Mouse (Mus musculus): ENCODE data around the gene Siah1b. TPM values are rescaled to one million over a fixed set of nuclear protein-coding genes. Genes with fewer than 3 reads are reported as not detected.
A peak's percentile ranks its signal among the peaks of the same experiment; 100 is the strongest.

Gene Siah1b
- polyA plus RNA-seq, 1 experiment from 2014 or later: 52.5 TPM

DNA sequence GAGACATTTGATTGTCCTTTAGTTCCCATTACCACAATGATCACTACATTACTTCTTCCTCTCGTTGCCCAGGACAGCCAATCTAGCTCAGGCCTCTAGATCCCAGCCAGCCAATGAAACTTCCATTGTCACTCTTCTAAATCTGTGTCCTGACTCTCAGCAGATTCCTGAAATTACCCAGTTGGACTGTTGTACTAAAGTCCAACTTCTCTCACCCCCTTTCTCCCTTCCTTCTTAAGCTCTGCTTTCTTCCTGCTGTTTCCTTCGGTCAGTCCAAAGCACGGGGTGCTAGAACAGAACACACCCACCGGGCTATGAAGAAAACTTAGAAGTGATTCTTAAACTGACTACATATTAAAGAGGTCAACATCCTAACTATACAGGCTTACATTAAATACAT is 7.3 kb downstream of the Siah1b start:
- Histone ChIP-seq H3K27me3 (ENCODE audit: poor library complexity, severe bottlenecking) (peaks cover 30% of the 10 kb centered on the region), H3K36me3 (replicated peaks) (peaks cover 33% of the 10 kb centered on the region), H3K27ac (no peak overlapping the region), H3K9me3 (no peaks in the 10 kb centered on the region), H3K4me3 (no peak overlapping the region), H3K4me1 (no peaks in the 10 kb centered on the region)
- no peak for DNase-seq (ENCODE audit: extremely low spot score, low spot score)
- 83% methylated on average over 4 of the region's 4 CpGs for WGBS

GRCm38 (mm10) chrX:164066185-164066584 is 10.1 kb downstream of the Siah1b start:
- Histone ChIP-seq H3K9me3 (no peaks in the 10 kb centered on the region), H3K4me3 (no peak overlapping the region), H3K27me3 (ENCODE audit: poor library complexity, severe bottlenecking) (peaks cover 38% of the 10 kb centered on the region), H3K4me1 (no peaks in the 10 kb centered on the region), H3K36me3 (replicated peaks) (peaks cover 7% of the 10 kb centered on the region), H3K27ac (no peak overlapping the region)
- WGBS: 12% methylated on average over 2 of the region's 2 CpGs
- peak; percentile 41 for DNase-seq (ENCODE audit: extremely low spot score, low spot score)

DNA sequence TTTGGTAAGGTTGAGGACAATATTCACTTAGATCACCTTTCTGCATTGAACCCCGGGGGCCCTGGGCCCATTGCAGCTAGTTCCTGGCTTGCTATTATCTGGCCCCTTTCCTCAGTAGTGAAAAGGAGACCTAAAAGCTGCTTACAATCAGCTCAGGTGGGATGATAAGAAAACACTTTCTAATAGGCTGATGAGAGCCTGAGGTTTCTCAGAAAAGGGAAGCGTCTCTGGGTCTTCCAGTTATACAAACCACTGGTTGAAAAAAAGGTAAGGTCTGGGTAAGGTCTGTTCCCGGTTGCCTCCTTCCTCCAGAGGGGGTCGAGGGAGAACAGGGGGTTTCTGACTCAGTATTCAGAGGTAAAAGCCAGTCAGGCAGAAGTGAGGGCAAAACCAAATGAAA is 17.2 kb downstream of the Siah1b start:
- no peak for DNase-seq (ENCODE audit: extremely low spot score, low spot score)

DNA sequence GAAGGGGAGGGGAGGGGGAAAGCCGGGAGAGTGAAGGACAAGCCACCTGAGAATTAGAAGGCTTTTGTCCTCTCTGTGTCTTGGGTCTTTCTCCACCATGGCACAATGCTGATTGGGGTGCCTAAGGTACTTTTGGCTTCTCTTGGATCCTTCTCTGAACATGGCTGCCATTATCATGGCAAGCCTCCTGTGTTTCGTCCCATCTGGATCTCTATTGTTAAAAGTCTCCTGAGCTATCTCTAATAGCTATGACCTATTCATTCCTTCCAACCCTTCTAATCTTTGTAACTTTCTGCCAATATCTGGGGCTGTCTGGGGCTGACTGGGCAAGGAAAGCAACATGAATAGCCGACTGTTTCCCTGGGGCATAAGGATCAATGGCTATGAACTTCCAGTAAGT is 17.8 kb downstream of the Siah1b start:
- Histone ChIP-seq H3K27me3 (ENCODE audit: poor library complexity, severe bottlenecking) (peaks cover 93% of the 10 kb centered on the region), H3K4me1 (no peaks in the 10 kb centered on the region), H3K4me3 (no peak overlapping the region), H3K27ac (no peak overlapping the region), H3K36me3 (replicated peaks) (no peaks in the 10 kb centered on the region), H3K9me3 (no peaks in the 10 kb centered on the region)
- no peak for DNase-seq (ENCODE audit: extremely low spot score, low spot score)
- 74% methylated on average over 3 of the region's 3 CpGs for WGBS

More for the DNA sequence above, 17.2 kb downstream of the Siah1b start:
- no peak overlapping the region for H3K27ac ChIP-seq
- 64% methylated on average over 4 of the region's 4 CpGs for WGBS
- no peaks in the 10 kb centered on the region for H3K9me3 ChIP-seq
- H3K36me3 ChIP-seq (replicated peaks): no peaks in the 10 kb centered on the region
- H3K4me1 ChIP-seq: no peaks in the 10 kb centered on the region
- H3K4me3 ChIP-seq: no peak overlapping the region
- H3K27me3 ChIP-seq (ENCODE audit: poor library complexity, severe bottlenecking): peaks cover 93% of the 10 kb centered on the region

- no peak for DNase-seq (ENCODE audit: extremely low spot score, low spot score)
- no peak overlapping the region for H3K4me3 ChIP-seq
- no peak overlapping the region for H3K27ac ChIP-seq
- no peaks in the 10 kb centered on the region for H3K4me1 ChIP-seq
- H3K36me3 ChIP-seq (replicated peaks): no peaks in the 10 kb centered on the region
- peaks cover 69% of the 10 kb centered on the region for H3K27me3 ChIP-seq (ENCODE audit: poor library complexity, severe bottlenecking)
- WGBS: 86% methylated on average over 4 of the region's 4 CpGs
- H3K9me3 ChIP-seq: no peaks in the 10 kb centered on the region
Measured at GRCm38 (mm10) chrX:164055726-164056125, 20.6 kb downstream of the Siah1b start.

DNA sequence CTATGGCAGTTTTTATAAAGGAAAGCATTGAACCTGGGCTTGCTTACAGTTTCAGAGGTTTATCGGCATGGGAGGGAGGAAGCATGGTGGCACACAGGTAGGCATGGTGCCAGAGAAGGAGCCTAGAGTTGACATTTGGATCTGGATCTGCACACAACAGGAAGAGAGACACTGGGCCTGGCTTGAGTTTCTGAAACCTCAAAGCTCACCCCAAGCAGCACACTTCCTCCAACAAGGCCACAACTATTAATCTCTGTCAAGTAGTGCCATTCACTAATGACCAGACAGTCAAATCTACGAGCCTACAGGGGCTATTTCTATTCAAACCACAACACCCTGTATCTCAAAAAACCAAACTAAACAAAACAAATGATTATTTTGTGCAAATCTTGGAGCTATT is 29.6 kb downstream of the Siah1b start:
- Histone ChIP-seq H3K36me3 (replicated peaks) (no peaks in the 10 kb centered on the region), H3K9me3 (no peaks in the 10 kb centered on the region), H3K4me3 (no peak overlapping the region), H3K4me1 (no peaks in the 10 kb centered on the region), H3K27me3 (ENCODE audit: poor library complexity, severe bottlenecking) (peaks cover 60% of the 10 kb centered on the region), H3K27ac (no peak overlapping the region)
- WGBS: 87% methylated on average over 2 of the region's 2 CpGs
- DNase-seq (ENCODE audit: extremely low spot score, low spot score): no peak

DNA sequence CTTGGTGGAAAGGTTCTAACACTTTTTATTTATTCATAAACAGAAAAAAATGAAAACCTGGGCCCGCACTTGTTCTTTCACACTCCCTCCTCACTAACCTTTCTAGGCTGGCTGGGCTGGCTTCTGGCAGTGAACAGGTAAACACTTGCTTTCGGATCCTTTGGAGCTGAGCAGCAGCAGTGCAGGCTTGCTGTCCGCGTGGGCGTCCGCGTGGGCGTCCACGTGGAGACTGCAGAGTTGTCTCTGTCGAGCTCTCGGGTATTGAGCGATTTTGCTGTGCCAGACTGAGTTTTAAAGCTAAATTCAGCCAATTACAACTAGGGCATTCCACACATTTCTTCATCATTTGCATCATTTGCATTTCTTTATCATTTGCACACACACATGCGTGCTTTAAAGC is 34.2 kb downstream of the Siah1b start:
- no peaks in the 10 kb centered on the region for H3K36me3 ChIP-seq (replicated peaks)
- H3K27ac ChIP-seq: no peak overlapping the region
- 80% methylated on average over 13 of the region's 13 CpGs for WGBS
- no peak overlapping the region for H3K4me3 ChIP-seq
- 0 out of 2 replicates have a peak, but pooled peaks cover 4% of the 10 kb centered on the region for H3K4me1 ChIP-seq
- DNase-seq (ENCODE audit: extremely low spot score, low spot score): no peak
- no peaks in the 10 kb centered on the region for H3K9me3 ChIP-seq
- peaks cover 90% of the 10 kb centered on the region for H3K27me3 ChIP-seq (ENCODE audit: poor library complexity, severe bottlenecking)

- 33% methylated on average over 2 of the region's 2 CpGs for WGBS
- H3K9me3 ChIP-seq: no peaks in the 10 kb centered on the region
- no peak overlapping the region for H3K27ac ChIP-seq
- H3K4me1 ChIP-seq: 0 out of 2 replicates have a peak, but pooled peaks cover 4% of the 10 kb centered on the region
- H3K36me3 ChIP-seq (replicated peaks): no peaks in the 10 kb centered on the region
- no peak overlapping the region for H3K4me3 ChIP-seq
- no peak for DNase-seq (ENCODE audit: extremely low spot score, low spot score)
- H3K27me3 ChIP-seq (ENCODE audit: poor library complexity, severe bottlenecking): peaks cover 80% of the 10 kb centered on the region
Measured at GRCm38 (mm10) chrX:164038882-164039281, 37.4 kb downstream of the Siah1b start.

GRCm38 (mm10) chrX:164035931-164036330 is 40.4 kb downstream of the Siah1b start:
- Histone ChIP-seq H3K27me3 (ENCODE audit: poor library complexity, severe bottlenecking) (peaks cover 80% of the 10 kb centered on the region), H3K27ac (no peak overlapping the region), H3K4me3 (no peak overlapping the region), H3K4me1 (0 out of 2 replicates have a peak, but pooled peaks cover 4% of the 10 kb centered on the region), H3K36me3 (replicated peaks) (no peaks in the 10 kb centered on the region), H3K9me3 (no peaks in the 10 kb centered on the region)
- no peak for DNase-seq (ENCODE audit: extremely low spot score, low spot score)
- WGBS: 87% methylated on average over 7 of the region's 7 CpGs

DNA sequence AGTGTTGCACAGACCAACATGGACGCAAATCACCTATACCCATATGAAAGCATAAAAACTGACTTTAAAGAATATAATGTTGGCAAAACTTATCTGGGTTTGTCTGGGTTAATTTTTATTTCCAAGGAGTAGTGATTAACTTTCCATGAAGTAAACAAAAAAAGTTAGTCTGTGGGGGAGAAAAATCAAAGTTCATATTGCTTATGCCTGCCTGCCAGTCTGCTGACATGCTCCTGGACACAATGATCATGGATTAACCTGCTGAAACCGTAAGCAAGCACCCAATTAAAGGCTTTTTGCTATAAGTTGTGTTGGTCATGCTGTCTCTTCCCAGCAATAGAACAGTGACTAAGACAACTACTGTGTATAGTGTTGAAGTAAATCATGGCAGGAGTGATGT is 40.9 kb downstream of the Siah1b start:
- H3K36me3 ChIP-seq (replicated peaks): no peaks in the 10 kb centered on the region
- H3K27ac ChIP-seq: no peak overlapping the region
- no peak for DNase-seq (ENCODE audit: extremely low spot score, low spot score)
- 0 out of 2 replicates have a peak, but pooled peaks cover 4% of the 10 kb centered on the region for H3K4me1 ChIP-seq
- whole genome bisulfite sequencing: 94% methylated on average over 2 of the region's 2 CpGs
- H3K4me3 ChIP-seq: no peak overlapping the region
- peaks cover 79% of the 10 kb centered on the region for H3K27me3 ChIP-seq (ENCODE audit: poor library complexity, severe bottlenecking)
- no peaks in the 10 kb centered on the region for H3K9me3 ChIP-seq

DNA sequence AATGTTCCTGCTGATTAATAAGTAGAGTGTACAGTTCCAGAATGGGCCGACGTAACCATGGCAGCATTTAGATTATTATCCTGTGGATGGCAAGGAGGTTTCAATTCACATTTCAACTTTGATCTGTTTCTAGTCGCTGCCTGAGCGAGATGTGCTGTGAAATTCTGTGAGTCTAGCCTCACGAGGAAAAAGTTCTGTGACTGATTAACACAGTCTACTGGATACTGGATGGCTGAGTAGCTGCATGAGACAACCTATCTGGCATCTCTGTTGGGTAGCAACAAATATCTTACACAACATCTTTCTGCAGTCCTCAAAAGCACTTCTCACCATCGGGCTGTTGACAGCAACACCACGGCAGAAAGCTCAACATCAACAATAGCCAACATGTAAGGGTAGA is 43.8 kb downstream of the Siah1b start:
- DNase-seq (ENCODE audit: extremely low spot score, low spot score): no peak
- H3K27me3 ChIP-seq (ENCODE audit: poor library complexity, severe bottlenecking): peaks cover 81% of the 10 kb centered on the region
- H3K36me3 ChIP-seq (replicated peaks): no peaks in the 10 kb centered on the region
- WGBS: 88% methylated on average over 7 of the region's 7 CpGs
- no peak overlapping the region for H3K27ac ChIP-seq
- H3K4me3 ChIP-seq: no peak overlapping the region
- peaks cover 2% of the 10 kb centered on the region; the same call in 1 of the 2 replicates for H3K4me1 ChIP-seq
- no peaks in the 10 kb centered on the region for H3K9me3 ChIP-seq

DNA sequence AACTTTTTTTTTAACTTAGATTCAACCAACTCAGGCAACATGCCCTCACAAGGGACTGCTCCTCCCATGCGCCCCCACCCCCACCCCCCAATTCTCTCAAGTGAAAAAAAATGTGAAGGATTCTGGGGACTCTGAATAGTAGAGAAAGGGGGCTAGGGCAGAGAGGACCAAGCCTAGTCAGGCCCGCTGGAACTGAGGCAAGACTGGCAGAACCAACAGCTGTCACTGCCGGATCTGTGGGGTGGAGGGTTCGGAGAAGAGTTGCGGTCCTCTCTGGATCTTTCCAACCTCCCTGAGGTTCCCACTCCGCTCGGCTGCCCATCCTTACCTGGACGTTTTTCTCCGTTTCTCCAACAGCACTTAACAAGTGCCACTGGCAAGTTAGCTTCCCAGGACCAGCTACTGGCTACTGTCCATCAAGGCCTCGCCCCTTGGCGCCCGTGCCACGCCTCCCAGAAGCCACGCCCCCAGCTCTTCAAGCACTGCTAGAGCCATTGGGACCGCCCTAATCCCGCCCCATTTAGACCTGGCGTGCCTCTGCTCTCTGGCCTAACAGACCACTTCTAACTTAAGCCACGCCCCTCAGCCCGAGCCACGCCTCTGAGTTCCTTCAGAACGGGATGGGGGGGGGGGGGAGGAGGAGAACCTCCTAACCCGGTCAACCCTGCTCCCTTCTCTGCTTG is 48.5 kb downstream of the Siah1b start, which contains the start of gene Car5b:
Gene Car5b, minus strand, starts transcription at position 391 of the 683 bp plus-strand sequence.
- H3K36me3 ChIP-seq (replicated peaks): no peaks in the 10 kb centered on the region
- H3K27me3 ChIP-seq (ENCODE audit: poor library complexity, severe bottlenecking): peaks cover 92% of the 10 kb centered on the region
- H3K9me3 ChIP-seq: no peaks in the 10 kb centered on the region
- H3K27ac ChIP-seq: no peak within 1 kb of the TSS
- DNase-seq (ENCODE audit: extremely low spot score, low spot score): peak; percentile 81
- H3K4me3 ChIP-seq: peak within 1 kb of the TSS; percentile 48
- peaks cover 2% of the 10 kb centered on the region; the same call in 1 of the 2 replicates for H3K4me1 ChIP-seq
- WGBS: 11% methylated on average over 22 of the region's 22 CpGs
